Mouse (Mus musculus): ENCODE measurements around the gene Adam11. TPM values are rescaled to one million over a fixed set of nuclear protein-coding genes. Genes with fewer than 3 reads are reported as not detected.

The Adam11 gene
- polyA plus RNA-seq, 1 experiment from 2014 or later: 7.3 TPM

Other genes starting within 250 kb of the Adam11 start
- gene Gpatch8, start 205.0 kb upstream of the Adam11 start, polyA plus RNA-seq (2014; fragmentation: Nextera tagmentation; extraction: Ambion mirVana): 30.7 and 36.9 TPM in 2 replicates
- gene Gm11627, start 182.0 kb upstream of the Adam11 start, polyA plus RNA-seq (2014; fragmentation: Nextera tagmentation; extraction: Ambion mirVana): 12.6 and 13.9 TPM in 2 replicates
- 18.7 and 24.0 TPM in 2 replicates for gene Fzd2, start 157.0 kb upstream of the Adam11 start, polyA plus RNA-seq (2014; fragmentation: Nextera tagmentation; extraction: Ambion mirVana)
- gene Meioc, start 97.7 kb upstream of the Adam11 start, polyA plus RNA-seq (2014; fragmentation: Nextera tagmentation; extraction: Ambion mirVana): 1.1 TPM in 2 replicates
- 31.9 and 36.1 TPM in 2 replicates for gene Ccdc43, start 63.7 kb upstream of the Adam11 start, polyA plus RNA-seq (2014; fragmentation: Nextera tagmentation; extraction: Ambion mirVana)
- gene Gjc1, start 58.3 kb downstream of the Adam11 start, polyA plus RNA-seq (2014; fragmentation: Nextera tagmentation; extraction: Ambion mirVana): 53.8 and 54.9 TPM in 2 replicates
- gene Higd1b, start 74.4 kb downstream of the Adam11 start, polyA plus RNA-seq (2014; fragmentation: Nextera tagmentation; extraction: Ambion mirVana): 0.61 and 0.67 TPM in 2 replicates
- gene Eftud2, start 119.5 kb downstream of the Adam11 start, polyA plus RNA-seq (2014; fragmentation: Nextera tagmentation; extraction: Ambion mirVana): 100 and 103 TPM in 2 replicates
- 0.70 and 0.71 TPM in 2 replicates for gene Ccdc103, start 119.8 kb downstream of the Adam11 start, polyA plus RNA-seq (2014; fragmentation: Nextera tagmentation; extraction: Ambion mirVana)
- not detected in 2 replicates for gene Fam187a, start 123.7 kb downstream of the Adam11 start, polyA plus RNA-seq (2014; fragmentation: Nextera tagmentation; extraction: Ambion mirVana)
- 0.15 TPM in 1 of 2 replicates, not detected in the other for gene Gfap, start 139.5 kb downstream of the Adam11 start, polyA plus RNA-seq (2014; fragmentation: Nextera tagmentation; extraction: Ambion mirVana)
- gene Kif18b, start 163.7 kb downstream of the Adam11 start, polyA plus RNA-seq (2014; fragmentation: Nextera tagmentation; extraction: Ambion mirVana): 4.2 and 4.7 TPM in 2 replicates
- 0.71 and 1.5 TPM in 2 replicates for gene C1ql1, start 185.2 kb downstream of the Adam11 start, polyA plus RNA-seq (2014; fragmentation: Nextera tagmentation; extraction: Ambion mirVana)

Data from heart, embryonic 14.5 days (tissue).